Mouse (Mus musculus) liver, postnatal 0 days (tissue): ENCODE data around the gene Cbx5. TPM values are rescaled to one million over a fixed set of nuclear protein-coding genes. Genes with fewer than 3 reads are reported as not detected.

Experiments
- ATAC-seq: fragments of 200-750 bp; cut with Nextera tagmentation; 2 replicates; pipeline ENCODE4 v1.8.0; 2017; ENCODE audit warnings: mild to moderate bottlenecking, moderate library complexity
- DNase-seq: peaks from one replicate; pipeline ENCODE4 v3.0.0-alpha.2; 2016
- H3K27ac ChIP-seq: fragments of 300-500 bp; sonication (generic); 2 replicates; pipeline ENCODE4 v1.5.1; 2014; ENCODE audit warnings: antibody characterized with exemption, moderate library complexity, mild to moderate bottlenecking, low read depth
- H3K27me3 ChIP-seq: fragments of 300-500 bp; sonication (generic); 2 replicates; pipeline ENCODE4 v1.6.1; 2014; ENCODE audit warnings: low read length, control low read depth, mixed read lengths; ENCODE audit not compliant: insufficient read depth
- H3K36me3 ChIP-seq: fragments of 300-500 bp; sonication (generic); replicated peaks from 2 replicates; pipeline ENCODE4 v1.6.1; 2014; ENCODE audit warnings: mild to moderate bottlenecking, control low read depth, low read length, moderate library complexity, mixed read lengths; ENCODE audit not compliant: insufficient read depth
- H3K4me1 ChIP-seq: fragments of 300-500 bp; sonication (generic); 2 replicates; pipeline ENCODE4 v1.6.1; 2014; ENCODE audit warnings: antibody characterized with exemption, mild to moderate bottlenecking, control low read depth; ENCODE audit not compliant: insufficient read depth
- H3K4me2 ChIP-seq: fragments of 300-500 bp; sonication (generic); 2 replicates; pipeline ENCODE4 v1.6.1; 2014; ENCODE audit warnings: low read depth, mild to moderate bottlenecking, low read length, moderate library complexity, mixed read lengths
- H3K4me3 ChIP-seq: fragments of 300-500 bp; sonication (generic); 2 replicates; pipeline ENCODE4 v1.5.1; 2014; ENCODE audit warnings: low read depth, low read length
- H3K9ac ChIP-seq: fragments of 300-500 bp; sonication (generic); replicated peaks from 2 replicates; pipeline ENCODE4 v1.6.1; 2014; ENCODE audit warnings: mild to moderate bottlenecking, moderate library complexity
- H3K9me3 ChIP-seq: fragments of 300-500 bp; sonication (generic); 2 replicates; pipeline ENCODE4 v1.6.1; 2016; ENCODE audit warnings: mild to moderate bottlenecking, control low read depth, low read length, mixed read lengths
- CTCF ChIP-seq: sonication (generic); IDR thresholded peaks from 2 replicates; pipeline ENCODE4 v1.5.1; 2016; ENCODE audit warnings: antibody characterized with exemption, low read depth
- EP300 ChIP-seq: IDR thresholded peaks from 2 replicates; pipeline ENCODE4 v1.6.1; 2016; ENCODE audit warnings: antibody characterized with exemption, low read depth, mild to moderate bottlenecking
- WGBS: fragments of 180-500 bp; shearing (Covaris S2); extraction: QIAGEN DNeasy Blood & Tissue Kit; methylation state at CpG from one replicate; pipeline ENCODE4 v1.1.7; 2014; ENCODE audit not compliant: insufficient replicate concordance; 5-methylcytosine and 5-hydroxymethylcytosine counted together
- polyA plus RNA-seq: library from polyadenylated mRNA; unstranded; fragments of >200 nt; fragmentation: Nextera tagmentation; extraction: Ambion mirVana; gene quantifications from 2 replicates; pipeline ENCODE4 v1.2.1, GENCODE M21; 2015

The Cbx5 gene
- polyA plus RNA-seq, 1 experiment from 2014 or later: 23.3 TPM

DNA sequence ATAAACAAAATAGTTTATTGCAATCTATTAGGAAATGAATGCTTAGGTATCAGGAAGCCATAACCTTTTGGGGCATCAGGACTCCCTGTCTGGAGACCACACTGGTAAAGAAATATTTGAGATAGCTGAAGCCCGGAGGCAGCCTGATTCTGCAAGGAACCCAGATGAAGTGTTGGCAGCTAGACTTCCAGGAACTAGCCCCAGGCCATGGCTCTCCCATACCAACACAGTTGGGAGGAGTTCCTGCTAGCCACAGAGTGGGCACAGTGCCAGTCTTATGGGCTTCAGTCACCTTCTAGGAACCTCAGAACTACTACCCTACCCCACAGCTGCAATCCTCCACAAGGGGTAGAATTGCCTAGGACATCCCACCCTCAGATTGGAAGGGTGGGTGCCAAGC is 20.4 kb upstream of the Cbx5 start:
- DNase-seq (peak; percentile 66), ATAC-seq (no peak)
- no peak overlapping the region for H3K4me3 ChIP-seq
- no peaks in the 10 kb centered on the region for H3K9me3 ChIP-seq
- no peak for TF ChIP-seq CTCF
- TF ChIP-seq EP300: no peak
- H3K9ac ChIP-seq: peak overlapping the region; percentile 14
- H3K27ac ChIP-seq: peak overlapping the region; percentile 91
- H3K27me3 ChIP-seq: no peaks in the 10 kb centered on the region
- peaks cover 39% of the 10 kb centered on the region for H3K4me1 ChIP-seq
- peak overlapping the region; percentile 51 for H3K4me2 ChIP-seq
- 32% methylated on average over 1 of the region's 1 CpGs for WGBS
- no peaks in the 10 kb centered on the region for H3K36me3 ChIP-seq

DNA sequence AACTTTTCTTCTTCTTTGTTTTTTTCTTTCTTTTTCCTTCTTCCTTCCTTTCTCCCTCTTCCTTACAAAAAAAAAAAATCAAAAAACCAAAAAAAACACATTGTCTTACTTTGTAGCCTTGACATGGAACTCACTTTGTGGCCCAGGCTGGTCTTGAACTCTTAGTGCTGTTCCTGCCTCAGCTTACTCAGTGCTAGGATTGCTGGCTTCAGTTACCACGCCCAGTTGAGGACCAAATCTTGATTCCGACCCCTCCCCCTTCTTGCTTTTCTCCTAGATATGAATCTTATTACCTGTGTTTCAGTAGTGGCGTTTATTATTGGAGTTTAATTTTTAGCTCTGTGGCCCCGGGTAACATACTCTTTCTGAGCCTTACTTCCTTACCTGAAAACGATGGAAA is 19.5 kb upstream of the Cbx5 start:
- 45% methylated on average over 5 of the region's 5 CpGs for WGBS
- H3K9me3 ChIP-seq: no peaks in the 10 kb centered on the region
- TF ChIP-seq EP300 (no peak), CTCF (no peak)
- no peaks in the 10 kb centered on the region for H3K27me3 ChIP-seq
- H3K4me3 ChIP-seq: peak overlapping the region; percentile 67; the same call in 1 of the 2 replicates
- no peak for ATAC-seq
- H3K27ac ChIP-seq: peak overlapping the region; percentile 91
- H3K36me3 ChIP-seq: no peaks in the 10 kb centered on the region
- peaks cover 39% of the 10 kb centered on the region for H3K4me1 ChIP-seq
- H3K9ac ChIP-seq: peak overlapping the region; percentile 83; the same call in 1 of the 2 replicates
- no peak for DNase-seq
- H3K4me2 ChIP-seq: peak overlapping the region; percentile 81

DNA sequence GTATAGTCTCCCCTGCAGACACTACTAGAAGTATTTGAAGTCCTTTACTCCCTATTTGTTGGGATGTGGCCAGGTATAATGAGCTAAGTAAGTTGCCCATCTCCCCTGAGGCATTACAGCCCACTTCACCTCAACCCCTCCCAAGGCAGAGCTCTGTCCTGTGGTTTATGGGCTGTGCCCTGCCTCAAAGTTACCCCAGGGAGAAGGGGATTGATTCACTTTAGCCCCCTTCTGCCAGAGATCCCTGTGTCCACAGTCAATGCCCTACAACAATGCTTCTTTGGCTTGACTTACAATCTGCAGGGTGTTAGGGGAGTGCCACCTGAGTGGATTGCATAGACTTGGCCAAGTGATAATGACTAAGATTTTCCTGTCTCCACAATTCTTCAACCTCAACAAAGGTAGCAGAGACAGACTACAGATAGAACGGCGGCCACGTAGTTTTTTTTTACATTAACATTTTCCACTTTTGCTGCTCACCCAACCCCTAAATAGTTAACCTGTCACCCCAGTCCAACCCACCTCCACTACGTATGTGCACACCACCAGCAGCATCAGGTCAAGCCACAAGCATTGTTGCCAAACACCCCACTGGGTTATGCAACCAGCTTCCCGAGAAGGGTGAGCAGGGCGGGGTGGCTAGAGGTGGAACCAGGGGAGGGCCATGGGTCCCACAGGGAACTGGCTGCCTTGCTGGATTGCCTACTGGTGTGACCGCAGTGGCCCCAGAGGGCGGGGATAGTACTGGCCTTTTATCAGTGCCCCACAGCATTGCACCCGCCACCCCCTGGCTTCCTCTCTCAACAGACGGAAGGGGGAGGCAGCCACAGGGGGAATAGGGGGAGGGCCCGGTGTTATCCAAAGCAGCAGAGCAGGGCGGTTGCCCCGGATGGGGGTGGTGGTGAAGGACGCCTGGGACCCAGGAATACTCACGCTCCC is 18.4 kb upstream of the Cbx5 start, which contains the start of gene Nfe2:
TSS of gene Nfe2 (minus strand) at position 614 of the 939 bp plus-strand sequence.
- H3K4me1 ChIP-seq: peaks cover 40% of the 10 kb centered on the region
- no peaks in the 10 kb centered on the region for H3K27me3 ChIP-seq
- peak; percentile 98 for TF ChIP-seq EP300
- TF ChIP-seq CTCF: peak; percentile 51
- peak; percentile 98 for ATAC-seq
- no peaks in the 10 kb centered on the region for H3K9me3 ChIP-seq
- H3K9ac ChIP-seq: peak within 1 kb of the TSS; percentile 83
- DNase-seq: peak; percentile 96
- H3K4me2 ChIP-seq: peak within 1 kb of the TSS; percentile 81
- peak within 1 kb of the TSS; percentile 67 for H3K4me3 ChIP-seq
- H3K27ac ChIP-seq: peak within 1 kb of the TSS; percentile 91
- 2% methylated on average over 15 of the region's 15 CpGs for WGBS
- no peaks in the 10 kb centered on the region for H3K36me3 ChIP-seq

DNA sequence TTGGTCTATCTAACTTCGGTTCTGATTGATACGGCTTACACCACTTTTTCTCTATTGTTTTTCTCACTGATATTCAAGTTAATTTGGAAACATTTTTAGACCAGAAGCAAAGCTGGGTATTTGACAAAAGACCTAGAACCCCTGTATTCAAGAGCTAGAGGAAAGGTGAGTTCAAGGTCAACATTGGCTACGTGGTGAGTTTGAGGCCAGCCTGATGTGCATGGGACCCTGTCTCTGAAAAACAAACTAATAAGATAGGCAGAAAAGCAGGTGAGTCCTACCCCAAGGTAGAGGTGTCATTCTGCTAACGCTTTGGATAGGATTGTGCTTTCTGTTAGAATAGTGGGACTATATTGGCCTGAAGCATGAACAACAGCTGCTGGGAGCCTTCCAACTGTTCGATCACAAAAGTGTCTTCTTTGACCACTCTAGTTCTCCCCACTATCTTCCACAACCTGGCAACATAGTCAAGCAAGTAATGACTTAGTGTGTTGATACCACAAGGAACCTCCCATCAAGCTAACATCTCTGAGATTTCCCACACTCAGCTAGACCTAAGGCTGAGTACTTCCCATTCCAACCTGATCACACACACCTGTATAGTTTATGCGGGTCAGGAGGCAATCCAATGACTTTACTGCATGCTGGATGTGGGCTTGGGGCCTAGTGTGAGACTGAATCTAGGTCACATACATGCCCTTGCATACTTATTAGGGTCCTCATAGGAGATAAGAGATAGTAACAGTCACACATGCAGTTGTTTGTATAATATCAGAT is 16.8 kb upstream of the Cbx5 start:
- Histone ChIP-seq H3K4me1 (peaks cover 53% of the 10 kb centered on the region), H3K27ac (peak overlapping the region; percentile 91), H3K27me3 (no peaks in the 10 kb centered on the region), H3K9me3 (no peaks in the 10 kb centered on the region), H3K36me3 (0 out of 2 replicates have a peak, but pooled peaks cover 5% of the 10 kb centered on the region), H3K4me2 (peak overlapping the region; percentile 81), H3K4me3 (peak overlapping the region; percentile 67), H3K9ac (peak overlapping the region; percentile 83)
- DNase-seq (no peak), ATAC-seq (no peak)
- TF ChIP-seq CTCF: no peak
- 0 out of 2 replicates have a peak, but pooled peaks have one; percentile 6 for TF ChIP-seq EP300
- 71% methylated on average over 6 of the region's 6 CpGs for WGBS

DNA sequence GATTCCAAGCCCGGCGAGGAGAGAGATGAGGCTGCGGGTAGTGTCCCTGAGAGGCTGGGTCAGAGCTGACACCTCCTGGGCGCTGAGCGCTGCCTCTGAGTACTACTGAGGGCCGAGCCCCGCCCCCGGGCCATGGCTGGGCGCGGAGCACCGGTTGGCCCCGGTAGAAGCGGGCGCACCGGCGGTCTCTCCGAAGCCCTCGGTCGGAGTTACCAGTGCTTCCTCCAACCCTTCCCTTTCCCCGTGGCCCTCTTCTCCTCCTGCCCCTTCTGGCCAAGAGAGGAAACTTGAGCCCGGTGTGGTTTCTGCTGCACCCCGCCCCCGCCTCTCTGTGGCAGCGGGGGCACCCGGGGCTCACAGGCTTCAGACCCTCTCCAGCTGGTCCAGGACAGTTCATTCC is 15.6 kb upstream of the Cbx5 start:
- H3K4me1 ChIP-seq: peaks cover 54% of the 10 kb centered on the region
- peaks cover 15% of the 10 kb centered on the region for H3K36me3 ChIP-seq
- ATAC-seq (peak; percentile 37), DNase-seq (peak; percentile 85)
- H3K4me2 ChIP-seq: peak overlapping the region; percentile 81
- no peaks in the 10 kb centered on the region for H3K27me3 ChIP-seq
- H3K9ac ChIP-seq: peak overlapping the region; percentile 83
- no peaks in the 10 kb centered on the region for H3K9me3 ChIP-seq
- H3K27ac ChIP-seq: peak overlapping the region; percentile 91
- WGBS: 1% methylated on average over 25 of the region's 25 CpGs
- H3K4me3 ChIP-seq: peak overlapping the region; percentile 67
- TF ChIP-seq CTCF: peak; percentile 55
- TF ChIP-seq EP300: no peak

DNA sequence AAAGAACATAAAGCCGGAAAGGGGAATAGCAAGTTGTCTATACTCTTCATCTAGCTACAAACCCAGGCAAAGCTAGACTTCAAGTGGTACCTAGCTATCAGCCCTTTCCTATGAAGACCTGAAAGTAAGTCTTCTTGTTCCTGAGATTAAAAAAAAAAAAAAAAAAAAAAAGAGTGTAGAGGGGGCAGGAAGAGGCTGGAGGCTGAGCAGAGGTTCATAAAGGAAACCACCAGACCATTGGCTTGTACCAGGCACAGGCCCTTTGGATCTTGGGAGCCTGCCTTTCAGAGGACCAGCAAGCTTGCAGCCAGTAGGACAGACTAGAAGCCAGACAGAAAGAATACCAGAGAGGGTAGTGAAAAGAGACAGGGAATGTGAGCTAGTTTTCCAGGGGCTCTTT is 13.7 kb upstream of the Cbx5 start:
- H3K9me3 ChIP-seq: no peaks in the 10 kb centered on the region
- 72% methylated on average over 1 of the region's 1 CpGs for WGBS
- H3K36me3 ChIP-seq: peaks cover 30% of the 10 kb centered on the region
- H3K9ac ChIP-seq: peak overlapping the region; percentile 83
- H3K4me3 ChIP-seq: peak overlapping the region; percentile 67
- peaks cover 40% of the 10 kb centered on the region for H3K4me1 ChIP-seq
- TF ChIP-seq EP300: no peak
- no peak for TF ChIP-seq CTCF
- no peaks in the 10 kb centered on the region for H3K27me3 ChIP-seq
- peak overlapping the region; percentile 91 for H3K27ac ChIP-seq
- H3K4me2 ChIP-seq: peak overlapping the region; percentile 81
- DNase-seq (no peak), ATAC-seq (no peak)
